Mouse (Mus musculus): ENCODE measurements around the gene Fez1. TPM values are rescaled to one million over a fixed set of nuclear protein-coding genes. Genes with fewer than 3 reads are reported as not detected.

Fez1 gene
- polyA plus RNA-seq (2012; rRNA removed; ENCODE audit: low replicate concordance), result 1.9 and 2.6 TPM in 2 replicates

GRCm38 (mm10) chr9:36821644-36822000 lies at the start of gene Fez1:
Gene Fez1, plus strand, starts transcription at chr9:36821864.

GRCm38 (mm10) chr9:36796781-36797555 lies 24.7 kb upstream of the Fez1 start, which contains the start of gene Ei24:
Gene Ei24, minus strand, starts transcription at chr9:36797393.

Other genes starting within 250 kb of the Fez1 start
- gene Gm17689, start 239.2 kb upstream of the Fez1 start, polyA plus RNA-seq (2012; rRNA removed; ENCODE audit: low replicate concordance), result not detected in 2 replicates
- not detected in 2 replicates for gene A630095E13Rik, start 178.5 kb upstream of the Fez1 start, polyA plus RNA-seq (2012; rRNA removed; ENCODE audit: low replicate concordance)
- not detected in 2 replicates for gene Acrv1, start 128.6 kb upstream of the Fez1 start, polyA plus RNA-seq (2012; rRNA removed; ENCODE audit: low replicate concordance)
- gene Chek1, start 94.8 kb upstream of the Fez1 start, polyA plus RNA-seq (2012; rRNA removed; ENCODE audit: low replicate concordance), result 0.14 and 0.48 TPM in 2 replicates
- 127 and 309 TPM in 2 replicates for gene Stt3a, start 54.2 kb upstream of the Fez1 start, polyA plus RNA-seq (2012; rRNA removed; ENCODE audit: low replicate concordance)
- 68.5 and 87.7 TPM in 2 replicates for gene Ei24, start 24.5 kb upstream of the Fez1 start, polyA plus RNA-seq (2012; rRNA removed; ENCODE audit: low replicate concordance)

Measured in mammary gland, adult 2 months (tissue).